Mouse (Mus musculus) kidney, postnatal 4 days (tissue): ENCODE results near the gene Camsap2.

Experiments
- DNase-seq, 2 experiments: peaks; one replicate each; pipeline ENCODE4 v3.0.0; 2021; ENCODE audit warnings: mixed read lengths in 2 of 2

The Camsap2 gene

DNA sequence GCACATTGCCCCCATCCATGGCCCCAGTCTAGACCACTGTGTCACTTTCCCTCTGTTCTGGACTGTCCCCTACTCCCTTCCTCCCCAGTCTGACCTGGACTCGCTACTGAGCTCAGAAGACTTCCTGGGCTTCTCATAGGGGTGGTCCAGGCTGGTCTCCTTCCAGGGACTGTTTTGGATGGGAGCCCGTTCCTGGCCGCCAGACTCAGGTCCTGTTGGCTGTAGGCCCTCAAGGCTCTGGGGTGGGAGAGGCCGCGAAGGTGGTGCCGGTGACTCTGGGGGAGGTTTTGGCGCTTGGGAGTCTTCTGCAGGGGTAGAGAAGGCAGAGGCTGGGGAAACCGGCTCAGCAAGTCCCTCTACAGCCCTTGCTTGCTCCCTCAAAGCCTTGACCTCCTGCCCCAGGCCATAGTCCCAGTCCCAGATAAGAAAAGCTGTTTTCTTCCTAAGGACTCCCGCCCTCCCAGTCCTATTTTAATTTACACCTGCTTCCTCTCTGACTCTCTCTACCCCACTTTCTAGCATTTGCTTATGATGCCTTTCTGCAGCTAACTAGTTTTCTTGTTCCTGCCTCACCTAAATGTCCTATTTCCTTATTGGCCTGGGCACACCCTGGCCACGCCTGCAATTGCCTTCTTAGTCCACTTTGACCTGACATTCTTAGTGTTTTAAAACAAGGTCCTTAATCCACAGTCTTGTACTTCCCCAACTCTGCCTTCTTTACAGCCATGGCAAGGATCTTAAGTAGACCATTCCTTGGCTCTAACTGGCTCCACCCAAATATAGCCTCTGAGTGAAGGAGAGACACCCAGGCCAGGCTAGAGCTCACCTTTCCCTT is 125.7 kb downstream of the Camsap2 start:
- DNase-seq: peak; percentile 36 to 56
